Mouse (Mus musculus): ENCODE results near the gene Clasp1. TPM values are rescaled to one million over a fixed set of nuclear protein-coding genes. Genes with fewer than 3 reads are reported as not detected.

Clasp1 gene
- polyA plus RNA-seq, 1 experiment, result 25.6 TPM

DNA sequence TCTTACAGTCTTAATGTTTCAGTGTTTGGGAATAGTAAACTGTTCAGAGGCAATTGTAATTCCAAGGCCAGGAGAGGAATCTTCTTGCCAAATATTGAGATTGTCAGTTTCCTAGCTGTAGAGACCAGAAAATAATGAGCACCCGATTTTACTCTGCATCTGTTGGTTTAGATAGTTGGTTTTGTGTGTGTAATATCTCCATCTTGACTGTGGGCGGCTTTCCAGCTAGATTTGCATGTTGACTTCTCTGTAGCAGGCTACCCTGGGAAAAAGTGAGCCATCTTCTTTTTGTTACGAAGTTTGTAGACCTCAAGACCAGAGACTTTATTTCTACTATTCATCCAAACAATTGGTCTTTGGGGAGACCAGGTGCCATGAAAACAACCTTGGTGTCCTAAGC, 142.4 kb downstream of the Clasp1 start:
- H3K4me1 ChIP-seq (ENCODE audit: control insufficient read depth, insufficient read depth, low read length), result no peaks in the 10 kb centered on the region
- TF ChIP-seq POLR2A (IDR thresholded peaks at IDR 0.05; ENCODE audit: borderline replicate concordance, control insufficient read depth, low read depth, low read length), result no peak
- no peak for TF ChIP-seq CTCF (IDR thresholded peaks at IDR 0.05; ENCODE audit: control insufficient read depth, insufficient read depth, low read length)
- H3K4me3 ChIP-seq (replicated peaks; ENCODE audit: control insufficient read depth, low read depth, low read length), result no peak overlapping the region
- 82% methylated on average over 3 of the region's 3 CpGs for WGBS
- no peak overlapping the region for H3K27ac ChIP-seq (ENCODE audit: control insufficient read depth, insufficient read depth, low read depth, low read length, poor library complexity)

DNA sequence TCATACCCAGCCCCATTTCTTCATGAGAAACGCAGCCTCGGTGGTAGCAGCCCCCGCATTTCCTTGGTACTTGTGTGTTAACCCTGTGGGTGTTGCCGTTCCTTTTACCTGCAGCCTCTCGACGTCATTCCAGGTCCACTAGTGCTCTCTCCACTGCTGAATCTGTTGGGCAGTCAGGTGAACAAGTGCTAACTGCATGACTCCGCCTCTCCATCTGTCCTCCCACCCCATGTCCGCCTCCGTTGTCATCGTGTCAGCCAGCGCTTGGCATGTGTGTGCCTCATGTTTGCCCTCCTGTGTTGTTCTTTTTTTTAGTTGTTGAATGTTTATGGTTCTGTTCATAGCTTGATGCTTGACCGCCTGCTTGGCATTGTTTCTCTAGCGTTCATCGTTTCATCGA, 147.2 kb downstream of the Clasp1 start:
- 94% methylated on average over 15 of the region's 15 CpGs for WGBS
- H3K27ac ChIP-seq (ENCODE audit: control insufficient read depth, insufficient read depth, low read depth, low read length, poor library complexity), result no peak overlapping the region
- H3K4me1 ChIP-seq (ENCODE audit: control insufficient read depth, insufficient read depth, low read length), result no peaks in the 10 kb centered on the region
- TF ChIP-seq CTCF (IDR thresholded peaks at IDR 0.05; ENCODE audit: control insufficient read depth, insufficient read depth, low read length) (no peak), POLR2A (IDR thresholded peaks at IDR 0.05; ENCODE audit: borderline replicate concordance, control insufficient read depth, low read depth, low read length) (no peak)
- no peak overlapping the region for H3K4me3 ChIP-seq (replicated peaks; ENCODE audit: control insufficient read depth, low read depth, low read length)

DNA sequence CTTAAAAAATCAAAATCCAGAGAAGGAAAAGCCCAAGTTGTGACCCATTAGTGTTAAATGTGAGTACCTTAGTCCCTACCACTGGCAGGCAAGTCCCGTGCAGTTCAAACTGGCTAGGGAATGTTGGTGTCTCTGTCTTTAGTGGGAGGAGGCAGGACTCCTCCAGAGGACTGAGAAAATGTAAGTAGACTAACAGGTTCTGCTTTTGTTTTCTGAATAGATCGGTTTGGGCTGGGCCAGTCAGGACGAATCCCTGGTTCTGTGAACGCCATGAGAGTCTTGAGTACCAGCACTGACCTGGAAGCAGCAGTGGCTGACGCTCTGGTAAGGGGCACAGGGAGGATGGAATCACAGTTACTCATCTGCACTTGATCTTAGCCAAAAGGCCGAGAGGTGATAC, 150.2 kb downstream of the Clasp1 start:
- WGBS, result 84% methylated on average over 6 of the region's 6 CpGs

DNA sequence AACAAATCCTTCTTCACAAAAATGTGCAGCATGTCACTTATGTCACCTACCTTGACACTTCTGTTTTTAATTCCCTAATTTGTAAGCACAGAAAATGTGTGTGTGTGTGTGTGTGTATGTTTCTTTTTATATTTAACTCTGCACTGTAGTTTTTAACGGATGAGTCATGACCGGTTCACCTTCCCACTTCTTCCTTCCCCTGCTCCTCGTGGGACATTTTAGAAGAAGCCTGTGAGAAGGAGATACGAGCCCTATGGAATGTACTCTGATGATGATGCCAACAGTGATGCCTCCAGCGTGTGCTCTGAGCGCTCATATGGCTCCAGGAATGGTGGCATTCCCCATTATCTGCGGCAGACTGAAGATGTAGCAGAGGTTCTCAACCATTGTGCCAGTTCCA, 154.0 kb downstream of the Clasp1 start:
- 90% methylated on average over 7 of the region's 7 CpGs for WGBS
- TF ChIP-seq CTCF (IDR thresholded peaks at IDR 0.05; ENCODE audit: control insufficient read depth, insufficient read depth, low read length) (no peak), POLR2A (IDR thresholded peaks at IDR 0.05; ENCODE audit: borderline replicate concordance, control insufficient read depth, low read depth, low read length) (no peak)

More for the DNA sequence above, 150.2 kb downstream of the Clasp1 start:
- no peak overlapping the region for H3K27ac ChIP-seq (ENCODE audit: control insufficient read depth, insufficient read depth, low read depth, low read length, poor library complexity)
- no peaks in the 10 kb centered on the region for H3K4me1 ChIP-seq (ENCODE audit: control insufficient read depth, insufficient read depth, low read length)
- TF ChIP-seq CTCF (IDR thresholded peaks at IDR 0.05; ENCODE audit: control insufficient read depth, insufficient read depth, low read length), result no peak
- TF ChIP-seq POLR2A (IDR thresholded peaks at IDR 0.05; ENCODE audit: borderline replicate concordance, control insufficient read depth, low read depth, low read length), result no peak
- no peak overlapping the region for H3K4me3 ChIP-seq (replicated peaks; ENCODE audit: control insufficient read depth, low read depth, low read length)

DNA sequence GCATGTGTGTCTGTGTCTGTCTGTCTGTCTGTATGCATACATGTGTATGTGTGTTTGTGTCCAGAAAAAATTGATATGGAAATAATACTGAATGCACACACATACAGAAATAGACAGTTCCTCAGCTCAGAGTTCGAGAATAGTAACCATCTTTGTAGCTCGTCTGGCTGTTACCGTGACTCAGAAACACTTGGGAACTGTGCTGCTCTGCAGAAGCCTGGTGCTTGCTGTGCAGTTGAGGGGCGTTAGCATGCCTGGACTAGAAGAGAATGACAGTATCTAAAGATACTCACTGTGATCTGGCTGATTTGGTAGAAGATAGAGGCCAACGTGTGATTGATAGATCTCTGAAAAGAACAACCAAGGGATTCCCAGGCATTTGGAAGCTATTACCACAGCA, 159.9 kb downstream of the Clasp1 start:
- Histone ChIP-seq H3K27ac (ENCODE audit: control insufficient read depth, insufficient read depth, low read depth, low read length, poor library complexity) (no peak overlapping the region), H3K4me3 (replicated peaks; ENCODE audit: control insufficient read depth, low read depth, low read length) (no peak overlapping the region), H3K4me1 (ENCODE audit: control insufficient read depth, insufficient read depth, low read length) (no peaks in the 10 kb centered on the region)
- TF ChIP-seq POLR2A (IDR thresholded peaks at IDR 0.05; ENCODE audit: borderline replicate concordance, control insufficient read depth, low read depth, low read length), result no peak
- TF ChIP-seq CTCF (IDR thresholded peaks at IDR 0.05; ENCODE audit: control insufficient read depth, insufficient read depth, low read length), result no peak
- WGBS, result 88% methylated on average over 5 of the region's 5 CpGs

More for the DNA sequence above, 154.0 kb downstream of the Clasp1 start:
- Histone ChIP-seq H3K4me1 (ENCODE audit: control insufficient read depth, insufficient read depth, low read length) (no peaks in the 10 kb centered on the region), H3K27ac (ENCODE audit: control insufficient read depth, insufficient read depth, low read depth, low read length, poor library complexity) (no peak overlapping the region), H3K4me3 (replicated peaks; ENCODE audit: control insufficient read depth, low read depth, low read length) (no peak overlapping the region)

GRCm38 (mm10) chr1:118551152-118551551, 162.3 kb downstream of the Clasp1 start:
- WGBS, result 88% methylated on average over 5 of the region's 5 CpGs
- no peaks in the 10 kb centered on the region for H3K4me1 ChIP-seq (ENCODE audit: control insufficient read depth, insufficient read depth, low read length)
- no peak overlapping the region for H3K27ac ChIP-seq (ENCODE audit: control insufficient read depth, insufficient read depth, low read depth, low read length, poor library complexity)
- no peak overlapping the region for H3K4me3 ChIP-seq (replicated peaks; ENCODE audit: control insufficient read depth, low read depth, low read length)
- no peak for TF ChIP-seq POLR2A (IDR thresholded peaks at IDR 0.05; ENCODE audit: borderline replicate concordance, control insufficient read depth, low read depth, low read length)
- no peak for TF ChIP-seq CTCF (IDR thresholded peaks at IDR 0.05; ENCODE audit: control insufficient read depth, insufficient read depth, low read length)

- TF ChIP-seq CTCF (IDR thresholded peaks at IDR 0.05; ENCODE audit: control insufficient read depth, insufficient read depth, low read length) (no peak), POLR2A (IDR thresholded peaks at IDR 0.05; ENCODE audit: borderline replicate concordance, control insufficient read depth, low read depth, low read length) (no peak)
- Histone ChIP-seq H3K4me3 (replicated peaks; ENCODE audit: control insufficient read depth, low read depth, low read length) (no peak overlapping the region), H3K27ac (ENCODE audit: control insufficient read depth, insufficient read depth, low read depth, low read length, poor library complexity) (no peak overlapping the region), H3K4me1 (ENCODE audit: control insufficient read depth, insufficient read depth, low read length) (no peaks in the 10 kb centered on the region)
- WGBS, result 83% methylated on average over 4 of the region's 4 CpGs
Measured at GRCm38 (mm10) chr1:118552071-118552470, 163.2 kb downstream of the Clasp1 start.

DNA sequence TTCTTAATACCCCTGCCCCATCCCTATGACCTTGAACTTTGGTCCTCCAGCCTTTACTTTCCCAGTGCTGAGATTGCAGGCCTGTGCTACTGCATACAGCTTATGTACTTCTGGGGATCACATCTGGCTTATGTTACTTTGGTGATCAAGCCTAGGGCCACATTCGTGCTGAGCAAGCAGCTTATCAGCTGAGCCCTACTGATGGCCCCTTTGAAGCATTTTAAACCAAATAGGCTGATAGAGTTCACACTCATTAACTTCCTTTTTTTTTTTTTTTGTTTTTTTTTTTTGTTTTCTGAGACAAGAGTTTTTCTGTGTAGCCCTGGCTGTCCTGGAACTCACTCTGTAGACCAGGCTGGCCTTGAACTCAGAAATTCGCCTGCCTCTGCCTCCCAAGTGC, 164.2 kb downstream of the Clasp1 start:
- Histone ChIP-seq H3K4me1 (ENCODE audit: control insufficient read depth, insufficient read depth, low read length) (no peaks in the 10 kb centered on the region), H3K4me3 (replicated peaks; ENCODE audit: control insufficient read depth, low read depth, low read length) (no peak overlapping the region), H3K27ac (ENCODE audit: control insufficient read depth, insufficient read depth, low read depth, low read length, poor library complexity) (no peak overlapping the region)
- WGBS, result 69% methylated on average over 2 of the region's 2 CpGs
- no peak for TF ChIP-seq POLR2A (IDR thresholded peaks at IDR 0.05; ENCODE audit: borderline replicate concordance, control insufficient read depth, low read depth, low read length)

DNA sequence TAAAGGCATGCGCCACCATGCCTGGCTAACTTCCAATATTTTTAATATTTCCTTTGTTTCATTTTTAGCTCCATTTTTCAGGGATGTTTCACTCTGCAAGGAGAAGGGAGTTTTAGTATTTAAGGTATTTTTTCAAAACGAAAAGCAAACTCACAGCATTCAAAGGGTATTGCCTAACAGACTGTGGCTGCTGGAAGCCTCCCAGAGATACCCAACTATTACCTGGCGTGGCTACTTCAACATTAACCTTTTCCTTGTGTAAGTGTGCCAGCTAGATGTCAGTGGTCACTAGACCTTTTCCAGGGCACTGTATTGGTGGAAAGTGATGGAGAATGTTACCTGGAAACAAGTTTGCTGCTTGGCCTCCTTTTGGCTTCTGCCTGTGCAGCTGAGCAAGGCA, 164.6 kb downstream of the Clasp1 start:
- TF ChIP-seq CTCF (IDR thresholded peaks at IDR 0.05; ENCODE audit: control insufficient read depth, insufficient read depth, low read length) (no peak), POLR2A (IDR thresholded peaks at IDR 0.05; ENCODE audit: borderline replicate concordance, control insufficient read depth, low read depth, low read length) (no peak)
- Histone ChIP-seq H3K27ac (ENCODE audit: control insufficient read depth, insufficient read depth, low read depth, low read length, poor library complexity) (no peak overlapping the region), H3K4me1 (ENCODE audit: control insufficient read depth, insufficient read depth, low read length) (no peaks in the 10 kb centered on the region), H3K4me3 (replicated peaks; ENCODE audit: control insufficient read depth, low read depth, low read length) (no peak overlapping the region)
- 80% methylated on average over 3 of the region's 3 CpGs for WGBS
